Mouse (Mus musculus) embryonic facial prominence, embryonic 10.5 days (tissue): Measurements from ENCODE around the gene Ppp1r2. TPM values are rescaled to one million over a fixed set of nuclear protein-coding genes. Genes with fewer than 3 reads are reported as not detected.

Source experiments
- DNase-seq: peaks from one replicate; pipeline ENCODE4 v3.0.0-alpha.2; 2017; ENCODE audit warnings: low spot score
- H3K27ac ChIP-seq: fragments of 300-500 bp; sonication (generic); replicated peaks from 2 replicates; pipeline ENCODE4 v1.5.1; 2016; ENCODE audit warnings: mild to moderate bottlenecking
- H3K27me3 ChIP-seq: fragments of 300-500 bp; sonication (generic); replicated peaks from 2 replicates; pipeline ENCODE4 v1.6.1; 2016; ENCODE audit warnings: low read depth, mild to moderate bottlenecking; ENCODE audit not compliant: poor library complexity, severe bottlenecking
- H3K36me3 ChIP-seq: fragments of 300-500 bp; sonication (generic); replicated peaks from 2 replicates; pipeline ENCODE4 v1.6.1; 2016; ENCODE audit warnings: mild to moderate bottlenecking, moderate library complexity
- H3K4me1 ChIP-seq: fragments of 300-500 bp; sonication (generic); 2 replicates; pipeline ENCODE4 v1.6.1; 2016
- H3K4me3 ChIP-seq: fragments of 300-500 bp; sonication (generic); 2 replicates; pipeline ENCODE4 v1.5.1; 2016; ENCODE audit warnings: mild to moderate bottlenecking, moderate library complexity
- H3K9me3 ChIP-seq: fragments of 300-500 bp; sonication (generic); 2 replicates; pipeline ENCODE4 v1.6.1; 2016; ENCODE audit warnings: mild to moderate bottlenecking
- WGBS: fragments of 180-500 bp; shearing (Covaris S2); methylation state at CpG from one replicate; pipeline ENCODE4 v1.1.7; 2016; 5-methylcytosine and 5-hydroxymethylcytosine counted together
- polyA plus RNA-seq: library from polyadenylated mRNA; unstranded; fragments of >200 nt; fragmentation: Nextera tagmentation; extraction: Ambion mirVana; gene quantifications from 2 replicates; pipeline ENCODE4 v1.2.1, GENCODE M21; 2016

Ppp1r2 gene
- polyA plus RNA-seq, 1 experiment from 2014 or later: 91.8 TPM

- no peak for DNase-seq
- H3K27ac ChIP-seq: no peak overlapping the region
- peaks cover 14% of the 10 kb centered on the region for H3K4me1 ChIP-seq
- no peaks in the 10 kb centered on the region for H3K36me3 ChIP-seq
- H3K27me3 ChIP-seq: 0 out of 2 replicates have a peak, but pooled peaks cover 5% of the 10 kb centered on the region
- no peaks in the 10 kb centered on the region for H3K9me3 ChIP-seq
- no peak overlapping the region for H3K4me3 ChIP-seq
- 73% methylated on average over 5 of the region's 5 CpGs for WGBS
Observed at GRCm38 (mm10) chr16:31305199-31305919, 30.3 kb upstream of the Ppp1r2 start.

- Histone ChIP-seq H3K27me3 (0 out of 2 replicates have a peak, but pooled peaks cover 5% of the 10 kb centered on the region), H3K27ac (no peak overlapping the region), H3K4me3 (no peak overlapping the region), H3K9me3 (no peaks in the 10 kb centered on the region), H3K4me1 (peaks cover 24% of the 10 kb centered on the region), H3K36me3 (no peaks in the 10 kb centered on the region)
- DNase-seq: no peak
- 76% methylated on average over 10 of the region's 10 CpGs for WGBS
Observed at GRCm38 (mm10) chr16:31303276-31303675, 28.2 kb upstream of the Ppp1r2 start.

GRCm38 (mm10) chr16:31300883-31301532, 25.9 kb upstream of the Ppp1r2 start:
- 78% methylated on average over 6 of the region's 6 CpGs for WGBS
- peaks cover 24% of the 10 kb centered on the region for H3K4me1 ChIP-seq
- H3K27ac ChIP-seq: no peak overlapping the region
- no peak overlapping the region for H3K4me3 ChIP-seq
- no peaks in the 10 kb centered on the region for H3K36me3 ChIP-seq
- 0 out of 2 replicates have a peak, but pooled peaks cover 5% of the 10 kb centered on the region for H3K27me3 ChIP-seq
- DNase-seq: no peak
- no peaks in the 10 kb centered on the region for H3K9me3 ChIP-seq

GRCm38 (mm10) chr16:31300467-31300866, 25.4 kb upstream of the Ppp1r2 start:
- 0 out of 2 replicates have a peak, but pooled peaks cover 5% of the 10 kb centered on the region for H3K27me3 ChIP-seq
- 32% methylated on average over 7 of the region's 7 CpGs for WGBS
- H3K4me1 ChIP-seq: peaks cover 24% of the 10 kb centered on the region
- H3K9me3 ChIP-seq: no peaks in the 10 kb centered on the region
- H3K27ac ChIP-seq: peak overlapping the region; percentile 65
- DNase-seq: peak; percentile 36
- no peak overlapping the region for H3K4me3 ChIP-seq
- H3K36me3 ChIP-seq: no peaks in the 10 kb centered on the region

GRCm38 (mm10) chr16:31299960-31300353, 24.9 kb upstream of the Ppp1r2 start:
- DNase-seq: no peak
- H3K9me3 ChIP-seq: no peaks in the 10 kb centered on the region
- H3K4me1 ChIP-seq: peaks cover 24% of the 10 kb centered on the region
- peak overlapping the region; percentile 65 for H3K27ac ChIP-seq
- H3K27me3 ChIP-seq: 0 out of 2 replicates have a peak, but pooled peaks cover 5% of the 10 kb centered on the region
- H3K4me3 ChIP-seq: no peak overlapping the region
- no peaks in the 10 kb centered on the region for H3K36me3 ChIP-seq
- 44% methylated on average over 3 of the region's 3 CpGs for WGBS

- WGBS: 44% methylated on average over 11 of the region's 11 CpGs
- H3K4me3 ChIP-seq: no peak overlapping the region
- H3K27ac ChIP-seq: peak overlapping the region; percentile 65
Observed at GRCm38 (mm10) chr16:31299164-31299959, 24.3 kb upstream of the Ppp1r2 start.

GRCm38 (mm10) chr16:31297113-31297512, 22.0 kb upstream of the Ppp1r2 start:
- Histone ChIP-seq H3K27me3 (0 out of 2 replicates have a peak, but pooled peaks cover 5% of the 10 kb centered on the region), H3K4me3 (no peak overlapping the region), H3K36me3 (no peaks in the 10 kb centered on the region), H3K27ac (no peak overlapping the region), H3K9me3 (no peaks in the 10 kb centered on the region), H3K4me1 (peaks cover 28% of the 10 kb centered on the region)
- WGBS: 92% methylated on average over 7 of the region's 7 CpGs
- no peak for DNase-seq

More at GRCm38 (mm10) chr16:31299164-31299959, 24.3 kb upstream of the Ppp1r2 start:
- 0 out of 2 replicates have a peak, but pooled peaks cover 5% of the 10 kb centered on the region for H3K27me3 ChIP-seq
- peaks cover 24% of the 10 kb centered on the region for H3K4me1 ChIP-seq
- H3K9me3 ChIP-seq: no peaks in the 10 kb centered on the region
- DNase-seq: no peak
- no peaks in the 10 kb centered on the region for H3K36me3 ChIP-seq

- Histone ChIP-seq H3K4me1 (peaks cover 4% of the 10 kb centered on the region; the same call in 1 of the 2 replicates), H3K27me3 (no peaks in the 10 kb centered on the region), H3K4me3 (no peak overlapping the region), H3K36me3 (no peaks in the 10 kb centered on the region), H3K27ac (no peak overlapping the region), H3K9me3 (no peaks in the 10 kb centered on the region)
- no peak for DNase-seq
- 84% methylated on average over 4 of the region's 4 CpGs for WGBS
Observed at GRCm38 (mm10) chr16:31293761-31294160, 18.7 kb upstream of the Ppp1r2 start.

- WGBS: 81% methylated on average over 7 of the region's 7 CpGs
Observed at GRCm38 (mm10) chr16:31290751-31291365, 15.8 kb upstream of the Ppp1r2 start.

GRCm38 (mm10) chr16:31290281-31290680, 15.2 kb upstream of the Ppp1r2 start:
- 89% methylated on average over 10 of the region's 10 CpGs for WGBS
- H3K27me3 ChIP-seq: no peaks in the 10 kb centered on the region
- no peak overlapping the region for H3K4me3 ChIP-seq
- DNase-seq: no peak
- H3K27ac ChIP-seq: no peak overlapping the region
- peaks cover 4% of the 10 kb centered on the region; the same call in 1 of the 2 replicates for H3K4me1 ChIP-seq
- H3K9me3 ChIP-seq: no peaks in the 10 kb centered on the region
- H3K36me3 ChIP-seq: no peaks in the 10 kb centered on the region

More at GRCm38 (mm10) chr16:31290751-31291365, 15.8 kb upstream of the Ppp1r2 start:
- H3K27me3 ChIP-seq: no peaks in the 10 kb centered on the region
- H3K4me3 ChIP-seq: no peak overlapping the region
- no peaks in the 10 kb centered on the region for H3K36me3 ChIP-seq
- H3K27ac ChIP-seq: no peak overlapping the region
- H3K9me3 ChIP-seq: no peaks in the 10 kb centered on the region
- peaks cover 4% of the 10 kb centered on the region; the same call in 1 of the 2 replicates for H3K4me1 ChIP-seq
- DNase-seq: no peak

- H3K36me3 ChIP-seq: no peaks in the 10 kb centered on the region
- H3K4me3 ChIP-seq: no peak overlapping the region
- WGBS: 84% methylated on average over 3 of the region's 3 CpGs
- no peaks in the 10 kb centered on the region for H3K27me3 ChIP-seq
- H3K4me1 ChIP-seq: peaks cover 4% of the 10 kb centered on the region; the same call in 1 of the 2 replicates
- H3K9me3 ChIP-seq: no peaks in the 10 kb centered on the region
- DNase-seq: no peak
- no peak overlapping the region for H3K27ac ChIP-seq
Observed at GRCm38 (mm10) chr16:31287712-31288111, 12.6 kb upstream of the Ppp1r2 start.
